Mouse (Mus musculus): ENCODE data around the gene Gm44511. TPM values are rescaled to one million over a fixed set of nuclear protein-coding genes. Genes with fewer than 3 reads are reported as not detected.

The Gm44511 gene
- total RNA-seq, 2 experiments from 2014 or later: not detected

- intact Hi-C loops (cut with DNase I): no loop called here
- DNase-seq: no peak
Observed at GRCm38 (mm10) chr6:128733908-128734679, 92.0 kb downstream of the Gm44511 start.

GRCm38 (mm10) chr6:128732032-128732431, 94.1 kb downstream of the Gm44511 start:
- DNase-seq: no peak
- intact Hi-C loops (cut with DNase I): no loop called here

Other genes with a start within 250 kb of the Gm44511 start
- gene A2ml1, start 244.7 kb downstream of the Gm44511 start, total RNA-seq (2021): not detected
- not detected for gene Klrb1a, start 202.8 kb downstream of the Gm44511 start, total RNA-seq (2021)
- gene Clec2h, start 163.9 kb downstream of the Gm44511 start, total RNA-seq (2021): not detected
- not detected for gene Klrb1, start 103.3 kb downstream of the Gm44511 start, total RNA-seq (2021)
- not detected for gene Klrb1c, start 37.1 kb downstream of the Gm44511 start, total RNA-seq (2021)
- not detected for gene Klrb1b, start within 50 bp of the Gm44511 start, total RNA-seq (2021)
- gene Clec2i, start 61.3 kb upstream of the Gm44511 start, total RNA-seq (2021): under 1 TPM in 1 of 2 experiments, not detected in 1; 0.18 TPM
- not detected for gene BC035044, start 64.8 kb upstream of the Gm44511 start, total RNA-seq (2021)
- gene Clec2g, start 108.1 kb upstream of the Gm44511 start, total RNA-seq (2021): 1 to 10 TPM; 2.3 to 2.5 TPM
- not detected for gene Klrb1f, start 219.6 kb upstream of the Gm44511 start, total RNA-seq (2021)